Mouse (Mus musculus) limb, embryonic 14.5 days (tissue): ENCODE results near the gene Ugt2b34. TPM values are rescaled to one million over a fixed set of nuclear protein-coding genes. Genes with fewer than 3 reads are reported as not detected.

ENCODE experiments used
- ATAC-seq: fragments of 200-750 bp; cut with Nextera tagmentation; 2 replicates; pipeline ENCODE4 v1.8.0; 2017; ENCODE audit warnings: low read depth, moderate number of reproducible peaks, moderate TSS enrichment; ENCODE audit not compliant: low FRiP score
- DNase-seq: peaks from one replicate; pipeline ENCODE4 v3.0.0-alpha.2; 2015; ENCODE audit warnings: low spot score
- H3K27ac ChIP-seq: fragments of 300-500 bp; sonication (generic); replicated peaks from 2 replicates; pipeline ENCODE4 v1.5.1; 2014; ENCODE audit warnings: low read depth, mild to moderate bottlenecking, low read length, moderate library complexity, mixed read lengths
- H3K27me3 ChIP-seq: fragments of 300-500 bp; sonication (generic); 2 replicates; pipeline ENCODE4 v1.6.1; 2014; ENCODE audit warnings: low read length, mixed read lengths; ENCODE audit not compliant: control insufficient read depth, insufficient read depth
- H3K36me3 ChIP-seq: fragments of 300-500 bp; sonication (generic); 2 replicates; pipeline ENCODE4 v1.6.1; 2014; ENCODE audit warnings: mild to moderate bottlenecking, low read length, moderate library complexity, mixed read lengths; ENCODE audit not compliant: control insufficient read depth, insufficient read depth
- H3K4me1 ChIP-seq: fragments of 300-500 bp; sonication (generic); 2 replicates; pipeline ENCODE4 v1.6.1; 2014; ENCODE audit warnings: antibody characterized with exemption, low read length, mixed read lengths; ENCODE audit not compliant: control insufficient read depth, insufficient read depth
- H3K4me2 ChIP-seq: fragments of 300-500 bp; sonication (generic); replicated peaks from 2 replicates; pipeline ENCODE4 v1.6.1; 2014; ENCODE audit warnings: low read depth, mild to moderate bottlenecking, low read length, moderate library complexity; ENCODE audit not compliant: severe bottlenecking
- H3K4me3 ChIP-seq: fragments of 300-500 bp; sonication (generic); replicated peaks from 2 replicates; pipeline ENCODE4 v1.5.1; 2014; ENCODE audit warnings: low read length
- H3K9ac ChIP-seq: fragments of 300-500 bp; sonication (generic); 2 replicates; pipeline ENCODE4 v1.6.1; 2014; ENCODE audit warnings: mild to moderate bottlenecking, low read depth, low read length, moderate library complexity; ENCODE audit not compliant: severe bottlenecking
- H3K9me3 ChIP-seq: fragments of 300-500 bp; sonication (generic); 2 replicates; pipeline ENCODE4 v1.6.1; 2016; ENCODE audit warnings: low read length; ENCODE audit not compliant: control insufficient read depth
- POLR2A ChIP-seq: fragments of 200-500 bp; IDR thresholded peaks from 2 replicates; pipeline ENCODE4 v1.8.0; 2012; ENCODE audit warnings: inconsistent platforms, mild to moderate bottlenecking, moderate library complexity, borderline replicate concordance; ENCODE audit not compliant: insufficient read depth, insufficient read length; ENCODE audit errors: extremely low read depth
- WGBS: fragments of 180-500 bp; shearing (Covaris S2); extraction: QIAGEN DNeasy Blood & Tissue Kit; methylation state at CpG from one replicate; pipeline ENCODE4 v1.1.7; 2014; 5-methylcytosine and 5-hydroxymethylcytosine counted together
- polyA plus RNA-seq, 2 experiments: library from polyadenylated mRNA; depleted of rRNA in 1 of 2; stranded (reverse) in 1 of 2; unstranded in 1 of 2; fragments of >200 nt; fragmentation: Nextera tagmentation in 1 of 2; extraction: Ambion mirVana in 1 of 2; gene quantifications; 2 replicates each; pipeline versions ENCODE4 v1.2.1 to v1.2.3; 2012 to 2014

Gene Ugt2b34
- polyA plus RNA-seq, 2 experiments = 0.05 TPM; not detected in 1

- ATAC-seq (no peak), DNase-seq (no peak)
- no peaks in the 10 kb centered on the region for H3K4me1 ChIP-seq
- H3K9ac ChIP-seq = no peak overlapping the region
- no peaks in the 10 kb centered on the region for H3K27me3 ChIP-seq
- peaks cover 16% of the 10 kb centered on the region for H3K36me3 ChIP-seq
- H3K27ac ChIP-seq = no peak overlapping the region
- WGBS = 96% methylated on average over 2 of the region's 2 CpGs
- H3K9me3 ChIP-seq = no peaks in the 10 kb centered on the region
- H3K4me3 ChIP-seq = no peak overlapping the region
- no peak for TF ChIP-seq POLR2A
- no peak overlapping the region for H3K4me2 ChIP-seq
Measured at GRCm38 (mm10) chr5:86840207-86840606, 66.5 kb downstream of the Ugt2b34 start.

Other genes with a start within 250 kb of the Ugt2b34 start
- gene Tmprss11b, start 230.6 kb downstream of the Ugt2b34 start, polyA plus RNA-seq (2012; rRNA removed) = 0.03 and 0.04 TPM in 2 replicates
- gene Tmprss11b, start 230.6 kb downstream of the Ugt2b34 start, polyA plus RNA-seq (2014; fragmentation: Nextera tagmentation; extraction: Ambion mirVana) = not detected in 2 replicates
- 0.03 TPM in 1 of 2 replicates, not detected in the other for gene Tmprss11e, start 161.1 kb downstream of the Ugt2b34 start, polyA plus RNA-seq (2012; rRNA removed)
- 0.12 TPM in 1 of 2 replicates, not detected in the other for gene Tmprss11e, start 161.1 kb downstream of the Ugt2b34 start, polyA plus RNA-seq (2014; fragmentation: Nextera tagmentation; extraction: Ambion mirVana)
- 67.0 and 78.2 TPM in 2 replicates for gene Ythdc1, start 102.7 kb downstream of the Ugt2b34 start, polyA plus RNA-seq (2012; rRNA removed)
- gene Ythdc1, start 102.7 kb downstream of the Ugt2b34 start, polyA plus RNA-seq (2014; fragmentation: Nextera tagmentation; extraction: Ambion mirVana) = 45.7 and 51.1 TPM in 2 replicates
- not detected in 2 replicates for gene Ugt2b1, start 19.6 kb upstream of the Ugt2b34 start, polyA plus RNA-seq (2012; rRNA removed)
- not detected in 2 replicates for gene Ugt2b1, start 19.6 kb upstream of the Ugt2b34 start, polyA plus RNA-seq (2014; fragmentation: Nextera tagmentation; extraction: Ambion mirVana)
- gene Ugt2b35, start 93.9 kb upstream of the Ugt2b34 start, polyA plus RNA-seq (2012; rRNA removed) = not detected in 2 replicates
- gene Ugt2b35, start 93.9 kb upstream of the Ugt2b34 start, polyA plus RNA-seq (2014; fragmentation: Nextera tagmentation; extraction: Ambion mirVana) = not detected in 2 replicates
- gene Ugt2b36, start 185.6 kb upstream of the Ugt2b34 start, polyA plus RNA-seq (2012; rRNA removed) = 0.28 TPM in 1 of 2 replicates, not detected in the other
- gene Ugt2b36, start 185.6 kb upstream of the Ugt2b34 start, polyA plus RNA-seq (2014; fragmentation: Nextera tagmentation; extraction: Ambion mirVana) = not detected in 2 replicates
- 0.04 TPM in 1 of 2 replicates, not detected in the other for gene Ugt2b5, start 233.4 kb upstream of the Ugt2b34 start, polyA plus RNA-seq (2012; rRNA removed)
- not detected in 2 replicates for gene Ugt2b5, start 233.4 kb upstream of the Ugt2b34 start, polyA plus RNA-seq (2014; fragmentation: Nextera tagmentation; extraction: Ambion mirVana)